Mouse (Mus musculus): Measurements from ENCODE around the gene Wnt1. TPM values are rescaled to one million over a fixed set of nuclear protein-coding genes. Genes with fewer than 3 reads are reported as not detected.
"Not testable (repeated sequence)": the region's sequence is repeated elsewhere in the genome, so short reads cannot be mapped to it uniquely, and the experiment has no call there.

Wnt1 gene
- polyA plus RNA-seq, 1 experiment = 3.5 TPM

GRCm38 (mm10) chr15:98806809-98807770, 17.4 kb downstream of the Wnt1 start:
- H3K27me3 ChIP-seq (ENCODE audit: control insufficient read depth, insufficient read depth, low read length) = peaks cover 3% of the 10 kb centered on the region; the same call in 1 of the 2 replicates
- TF ChIP-seq CTCF (IDR thresholded peaks at IDR 0.05; ENCODE audit: control insufficient read depth, insufficient read depth, insufficient replicate concordance, low read depth, low read length) (no peak), POLR2A (IDR thresholded peaks at IDR 0.05; ENCODE audit: control insufficient read depth, low read depth, low read length) (no peak)
- no peak overlapping the region for H3K4me3 ChIP-seq (ENCODE audit: control insufficient read depth, low read depth, low read length)
- H3K27ac ChIP-seq (ENCODE audit: control insufficient read depth, insufficient read depth, low read depth, low read length) = no peak overlapping the region
- H3K36me3 ChIP-seq (ENCODE audit: control insufficient read depth, insufficient read depth, low read length) = no peaks in the 10 kb centered on the region
- H3K4me1 ChIP-seq (ENCODE audit: control insufficient read depth, insufficient read depth, low read length) = peaks cover 30% of the 10 kb centered on the region

GRCm38 (mm10) chr15:98807895-98808650, 18.4 kb downstream of the Wnt1 start:
- Histone ChIP-seq H3K36me3 (ENCODE audit: control insufficient read depth, insufficient read depth, low read length) (no peaks in the 10 kb centered on the region), H3K27me3 (ENCODE audit: control insufficient read depth, insufficient read depth, low read length) (peaks cover 3% of the 10 kb centered on the region; the same call in 1 of the 2 replicates), H3K27ac (ENCODE audit: control insufficient read depth, insufficient read depth, low read depth, low read length) (no peak overlapping the region), H3K4me3 (ENCODE audit: control insufficient read depth, low read depth, low read length) (no peak overlapping the region), H3K4me1 (ENCODE audit: control insufficient read depth, insufficient read depth, low read length) (peaks cover 30% of the 10 kb centered on the region)
- no peak for TF ChIP-seq CTCF (IDR thresholded peaks at IDR 0.05; ENCODE audit: control insufficient read depth, insufficient read depth, insufficient replicate concordance, low read depth, low read length)
- no peak for TF ChIP-seq POLR2A (IDR thresholded peaks at IDR 0.05; ENCODE audit: control insufficient read depth, low read depth, low read length)

- Histone ChIP-seq H3K4me3 (ENCODE audit: control insufficient read depth, low read depth, low read length) (no peak overlapping the region), H3K36me3 (ENCODE audit: control insufficient read depth, insufficient read depth, low read length) (no peaks in the 10 kb centered on the region), H3K4me1 (ENCODE audit: control insufficient read depth, insufficient read depth, low read length) (peaks cover 30% of the 10 kb centered on the region), H3K27ac (ENCODE audit: control insufficient read depth, insufficient read depth, low read depth, low read length) (no peak overlapping the region), H3K27me3 (ENCODE audit: control insufficient read depth, insufficient read depth, low read length) (peaks cover 3% of the 10 kb centered on the region; the same call in 1 of the 2 replicates)
- TF ChIP-seq CTCF (IDR thresholded peaks at IDR 0.05; ENCODE audit: control insufficient read depth, insufficient read depth, insufficient replicate concordance, low read depth, low read length) (no peak), POLR2A (IDR thresholded peaks at IDR 0.05; ENCODE audit: control insufficient read depth, low read depth, low read length) (no peak)
Measured at GRCm38 (mm10) chr15:98808651-98809134, 19.0 kb downstream of the Wnt1 start.

GRCm38 (mm10) chr15:98809390-98809789, 19.7 kb downstream of the Wnt1 start, which contains the start of gene Ddn:
Gene Ddn (minus strand): TSS chr15:98809490.
- TF ChIP-seq CTCF (IDR thresholded peaks at IDR 0.05; ENCODE audit: control insufficient read depth, insufficient read depth, insufficient replicate concordance, low read depth, low read length) (no peak), POLR2A (IDR thresholded peaks at IDR 0.05; ENCODE audit: control insufficient read depth, low read depth, low read length) (no peak)
- peaks cover 3% of the 10 kb centered on the region; the same call in 1 of the 2 replicates for H3K27me3 ChIP-seq (ENCODE audit: control insufficient read depth, insufficient read depth, low read length)
- no peaks in the 10 kb centered on the region; the same call in 1 of the 2 replicates for H3K36me3 ChIP-seq (ENCODE audit: control insufficient read depth, insufficient read depth, low read length)
- no peak within 1 kb of the TSS for H3K4me3 ChIP-seq (ENCODE audit: control insufficient read depth, low read depth, low read length)
- peaks cover 25% of the 10 kb centered on the region for H3K4me1 ChIP-seq (ENCODE audit: control insufficient read depth, insufficient read depth, low read length)
- H3K27ac ChIP-seq (ENCODE audit: control insufficient read depth, insufficient read depth, low read depth, low read length) = no peak within 1 kb of the TSS

GRCm38 (mm10) chr15:98810212-98810611, 20.6 kb downstream of the Wnt1 start:
- H3K27ac ChIP-seq (ENCODE audit: control insufficient read depth, insufficient read depth, low read depth, low read length); H3K4me3 ChIP-seq (ENCODE audit: control insufficient read depth, low read depth, low read length); H3K27me3 ChIP-seq (ENCODE audit: control insufficient read depth, insufficient read depth, low read length); H3K36me3 ChIP-seq (ENCODE audit: control insufficient read depth, insufficient read depth, low read length): not testable (repeated sequence)
- peaks cover 23% of the 10 kb centered on the region for H3K4me1 ChIP-seq (ENCODE audit: control insufficient read depth, insufficient read depth, low read length)

GRCm38 (mm10) chr15:98812741-98813424, 23.2 kb downstream of the Wnt1 start:
- Histone ChIP-seq H3K4me1 (ENCODE audit: control insufficient read depth, insufficient read depth, low read length) (peaks cover 4% of the 10 kb centered on the region; the same call in 1 of the 2 replicates), H3K27ac (ENCODE audit: control insufficient read depth, insufficient read depth, low read depth, low read length) (no peak overlapping the region), H3K4me3 (ENCODE audit: control insufficient read depth, low read depth, low read length) (no peak overlapping the region), H3K27me3 (ENCODE audit: control insufficient read depth, insufficient read depth, low read length) (no peaks in the 10 kb centered on the region), H3K36me3 (ENCODE audit: control insufficient read depth, insufficient read depth, low read length) (no peaks in the 10 kb centered on the region; the same call in 1 of the 2 replicates)
- TF ChIP-seq CTCF (IDR thresholded peaks at IDR 0.05; ENCODE audit: control insufficient read depth, insufficient read depth, insufficient replicate concordance, low read depth, low read length) (no peak), POLR2A (IDR thresholded peaks at IDR 0.05; ENCODE audit: control insufficient read depth, low read depth, low read length) (no peak)
